Mouse (Mus musculus): ENCODE measurements around the gene Nkx2-5. TPM values are rescaled to one million over a fixed set of nuclear protein-coding genes. Genes with fewer than 3 reads are reported as not detected.

Nkx2-5 gene
- 1.8 and 2.2 TPM in 2 replicates for polyA plus RNA-seq (2014; fragmentation: Nextera tagmentation; extraction: Ambion mirVana)

- Histone ChIP-seq H3K4me3 (ENCODE audit: low read depth, low read length) (no peak within 1 kb of the TSS), H3K9me3 (replicated peaks; ENCODE audit: control insufficient read depth, low read length) (no peaks in the 10 kb centered on the region), H3K4me1 (ENCODE audit: control insufficient read depth, insufficient read depth, low read length) (no peaks in the 10 kb centered on the region), H3K4me2 (ENCODE audit: low read depth, low read length) (no peak within 1 kb of the TSS), H3K36me3 (replicated peaks; ENCODE audit: control insufficient read depth, insufficient read depth, low read depth, low read length) (no peaks in the 10 kb centered on the region), H3K27me3 (ENCODE audit: control insufficient read depth, insufficient read depth, low read length) (peaks cover 72% of the 10 kb centered on the region), H3K27ac (replicated peaks; ENCODE audit: low read depth, low read length) (no peak within 1 kb of the TSS), H3K9ac (replicated peaks; ENCODE audit: low read length) (no peak within 1 kb of the TSS)
- ATAC-seq (replicated peaks; ENCODE audit: insufficient number of reproducible peaks, low FRiP score, low TSS enrichment, low read depth) (no peak), DNase-seq (ENCODE audit: low spot score) (no peak)
- 3% methylated on average over 5 of the region's 5 CpGs for WGBS
These were observed at the start of gene Nkx2-5 for GRCm38 (mm10) chr17:26844909-26845148. TSS of gene Nkx2-5 (minus strand) at chr17:26845009.

- Histone ChIP-seq H3K4me1 (ENCODE audit: control insufficient read depth, insufficient read depth, low read length) (no peaks in the 10 kb centered on the region), H3K9me3 (replicated peaks; ENCODE audit: control insufficient read depth, low read length) (no peaks in the 10 kb centered on the region), H3K27me3 (ENCODE audit: control insufficient read depth, insufficient read depth, low read length) (no peaks in the 10 kb centered on the region), H3K36me3 (replicated peaks; ENCODE audit: control insufficient read depth, insufficient read depth, low read depth, low read length) (no peaks in the 10 kb centered on the region), H3K4me2 (ENCODE audit: low read depth, low read length) (no peak overlapping the region), H3K4me3 (ENCODE audit: low read depth, low read length) (no peak overlapping the region), H3K27ac (replicated peaks; ENCODE audit: low read depth, low read length) (no peak overlapping the region), H3K9ac (replicated peaks; ENCODE audit: low read length) (no peak overlapping the region)
- DNase-seq (ENCODE audit: low spot score) (no peak), ATAC-seq (replicated peaks; ENCODE audit: insufficient number of reproducible peaks, low FRiP score, low TSS enrichment, low read depth) (no peak)
- 84% methylated on average over 6 of the region's 6 CpGs for WGBS
These were observed 49.5 kb upstream of the Nkx2-5 start for GRCm38 (mm10) chr17:26894342-26894741.

GRCm38 (mm10) chr17:26893492-26893891, 48.7 kb upstream of the Nkx2-5 start:
- WGBS = 54% methylated on average over 6 of the region's 6 CpGs

GRCm38 (mm10) chr17:26892635-26893375, 48.0 kb upstream of the Nkx2-5 start:
- ATAC-seq (replicated peaks; ENCODE audit: insufficient number of reproducible peaks, low FRiP score, low TSS enrichment, low read depth) (peak; percentile 82), DNase-seq (ENCODE audit: low spot score) (no peak)
- WGBS = 52% methylated on average over 16 of the region's 16 CpGs
- H3K36me3 ChIP-seq (replicated peaks; ENCODE audit: control insufficient read depth, insufficient read depth, low read depth, low read length) = no peaks in the 10 kb centered on the region
- H3K27ac ChIP-seq (replicated peaks; ENCODE audit: low read depth, low read length) = no peak overlapping the region
- no peak overlapping the region for H3K9ac ChIP-seq (replicated peaks; ENCODE audit: low read length)
- no peaks in the 10 kb centered on the region for H3K27me3 ChIP-seq (ENCODE audit: control insufficient read depth, insufficient read depth, low read length)
- no peaks in the 10 kb centered on the region for H3K9me3 ChIP-seq (replicated peaks; ENCODE audit: control insufficient read depth, low read length)
- no peaks in the 10 kb centered on the region for H3K4me1 ChIP-seq (ENCODE audit: control insufficient read depth, insufficient read depth, low read length)
- no peak overlapping the region for H3K4me2 ChIP-seq (ENCODE audit: low read depth, low read length)
- no peak overlapping the region for H3K4me3 ChIP-seq (ENCODE audit: low read depth, low read length)

More at GRCm38 (mm10) chr17:26893492-26893891, 48.7 kb upstream of the Nkx2-5 start:
- Histone ChIP-seq H3K4me1 (ENCODE audit: control insufficient read depth, insufficient read depth, low read length) (no peaks in the 10 kb centered on the region), H3K27me3 (ENCODE audit: control insufficient read depth, insufficient read depth, low read length) (no peaks in the 10 kb centered on the region), H3K36me3 (replicated peaks; ENCODE audit: control insufficient read depth, insufficient read depth, low read depth, low read length) (no peaks in the 10 kb centered on the region), H3K4me3 (ENCODE audit: low read depth, low read length) (no peak overlapping the region), H3K27ac (replicated peaks; ENCODE audit: low read depth, low read length) (no peak overlapping the region), H3K9me3 (replicated peaks; ENCODE audit: control insufficient read depth, low read length) (no peaks in the 10 kb centered on the region), H3K4me2 (ENCODE audit: low read depth, low read length) (no peak overlapping the region), H3K9ac (replicated peaks; ENCODE audit: low read length) (no peak overlapping the region)
- DNase-seq (ENCODE audit: low spot score) (no peak), ATAC-seq (replicated peaks; ENCODE audit: insufficient number of reproducible peaks, low FRiP score, low TSS enrichment, low read depth) (no peak)

GRCm38 (mm10) chr17:26887926-26888325, 43.1 kb upstream of the Nkx2-5 start:
- ATAC-seq (replicated peaks; ENCODE audit: insufficient number of reproducible peaks, low FRiP score, low TSS enrichment, low read depth) = no peak
- no peaks in the 10 kb centered on the region for H3K4me1 ChIP-seq (ENCODE audit: control insufficient read depth, insufficient read depth, low read length)
- H3K27me3 ChIP-seq (ENCODE audit: control insufficient read depth, insufficient read depth, low read length) = no peaks in the 10 kb centered on the region
- WGBS = 27% methylated on average over 3 of the region's 3 CpGs
- DNase-seq (ENCODE audit: low spot score) = no peak
- H3K4me3 ChIP-seq (ENCODE audit: low read depth, low read length) = no peak overlapping the region
- H3K9ac ChIP-seq (replicated peaks; ENCODE audit: low read length) = no peak overlapping the region
- no peaks in the 10 kb centered on the region for H3K9me3 ChIP-seq (replicated peaks; ENCODE audit: control insufficient read depth, low read length)
- no peak overlapping the region for H3K27ac ChIP-seq (replicated peaks; ENCODE audit: low read depth, low read length)
- no peak overlapping the region for H3K4me2 ChIP-seq (ENCODE audit: low read depth, low read length)
- H3K36me3 ChIP-seq (replicated peaks; ENCODE audit: control insufficient read depth, insufficient read depth, low read depth, low read length) = no peaks in the 10 kb centered on the region

DNA sequence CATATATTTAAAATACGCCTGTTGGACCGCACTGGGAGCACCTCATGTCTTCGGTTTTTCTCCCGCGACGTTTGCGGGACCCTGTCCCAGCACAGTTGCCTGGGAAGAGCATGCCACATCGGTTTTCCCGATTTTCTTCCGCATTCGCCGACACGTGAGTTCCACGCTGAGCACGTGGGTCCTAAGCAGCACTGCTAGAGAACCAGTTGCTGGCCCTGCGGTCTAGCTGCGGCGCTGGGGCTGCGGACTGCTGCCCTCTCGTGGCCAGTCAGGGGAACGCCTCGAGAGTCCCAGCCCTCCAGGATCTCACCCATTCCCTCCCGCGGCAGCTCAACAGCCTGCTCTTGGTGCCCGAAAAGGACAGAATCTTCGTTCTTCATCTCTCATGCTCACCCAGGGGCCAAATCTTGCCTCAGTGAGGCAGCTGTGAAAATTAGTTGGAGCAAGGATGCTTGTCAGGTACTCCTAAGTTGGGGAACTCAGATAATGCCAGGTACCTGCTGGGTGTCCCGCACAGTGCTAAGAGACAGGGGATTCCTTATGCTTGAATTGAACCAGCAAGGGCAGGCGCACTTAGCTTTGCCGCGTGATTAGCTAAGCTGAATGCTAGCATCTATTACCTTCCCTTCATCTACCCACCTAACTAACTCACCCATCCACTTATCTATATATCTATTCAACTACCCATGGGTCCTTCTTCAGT, 41.4 kb upstream of the Nkx2-5 start:
- Histone ChIP-seq H3K27me3 (ENCODE audit: control insufficient read depth, insufficient read depth, low read length) (no peaks in the 10 kb centered on the region), H3K4me3 (ENCODE audit: low read depth, low read length) (peak overlapping the region; percentile 26), H3K4me2 (ENCODE audit: low read depth, low read length) (peak overlapping the region; percentile 52), H3K36me3 (replicated peaks; ENCODE audit: control insufficient read depth, insufficient read depth, low read depth, low read length) (no peaks in the 10 kb centered on the region), H3K9me3 (replicated peaks; ENCODE audit: control insufficient read depth, low read length) (no peaks in the 10 kb centered on the region), H3K9ac (replicated peaks; ENCODE audit: low read length) (peak overlapping the region; percentile 29; the same call in 1 of the 2 replicates), H3K27ac (replicated peaks; ENCODE audit: low read depth, low read length) (no peak overlapping the region), H3K4me1 (ENCODE audit: control insufficient read depth, insufficient read depth, low read length) (no peaks in the 10 kb centered on the region)
- ATAC-seq (replicated peaks; ENCODE audit: insufficient number of reproducible peaks, low FRiP score, low TSS enrichment, low read depth) (peak; percentile 73), DNase-seq (ENCODE audit: low spot score) (peak; percentile 91)
- WGBS = 9% methylated on average over 30 of the region's 30 CpGs

GRCm38 (mm10) chr17:26884995-26885926, 40.5 kb upstream of the Nkx2-5 start:
- Histone ChIP-seq H3K4me3 (ENCODE audit: low read depth, low read length) (peak overlapping the region; percentile 26; the same call in 1 of the 2 replicates), H3K9ac (replicated peaks; ENCODE audit: low read length) (peak overlapping the region; percentile 29; the same call in 1 of the 2 replicates), H3K36me3 (replicated peaks; ENCODE audit: control insufficient read depth, insufficient read depth, low read depth, low read length) (no peaks in the 10 kb centered on the region), H3K4me1 (ENCODE audit: control insufficient read depth, insufficient read depth, low read length) (no peaks in the 10 kb centered on the region), H3K4me2 (ENCODE audit: low read depth, low read length) (peak overlapping the region; percentile 39), H3K9me3 (replicated peaks; ENCODE audit: control insufficient read depth, low read length) (no peaks in the 10 kb centered on the region), H3K27me3 (ENCODE audit: control insufficient read depth, insufficient read depth, low read length) (no peaks in the 10 kb centered on the region), H3K27ac (replicated peaks; ENCODE audit: low read depth, low read length) (no peak overlapping the region)
- WGBS = 21% methylated on average over 25 of the region's 25 CpGs
- peak; percentile 77 for DNase-seq (ENCODE audit: low spot score)
- no peak for ATAC-seq (replicated peaks; ENCODE audit: insufficient number of reproducible peaks, low FRiP score, low TSS enrichment, low read depth)
